Mouse (Mus musculus) macrophage (primary cell): Measurements from ENCODE around the gene Itgav. TPM values are rescaled to one million over a fixed set of nuclear protein-coding genes. Genes with fewer than 3 reads are reported as not detected.

Experiments
- H3K27ac ChIP-seq: fragments of 350-480 bp; formaldehyde crosslinking; 2 replicates; pipeline ENCODE4 v1.9.0; 2021
- H3K36me3 ChIP-seq: fragments of 350-480 bp; formaldehyde crosslinking; 2 replicates; pipeline ENCODE4 v1.9.0; 2021; ENCODE audit errors: inconsistent target
- H3K4me3 ChIP-seq: fragments of 350-480 bp; formaldehyde crosslinking; 2 replicates; pipeline ENCODE4 v1.9.0; 2021; ENCODE audit errors: inconsistent target
- H3K79me2 ChIP-seq: fragments of 350-480 bp; formaldehyde crosslinking; 2 replicates; pipeline ENCODE4 v1.9.0; 2021; ENCODE audit errors: inconsistent target
- WGBS: methylation state at CpG from one replicate; pipeline ENCODE4 v1.1.7; 2026; ENCODE audit warnings: inconsistent platforms; ENCODE audit not compliant: missing documents; 5-methylcytosine and 5-hydroxymethylcytosine counted together
- polyA plus RNA-seq: library from polyadenylated mRNA; stranded (reverse); fragments of 250-400 nt; gene quantifications from 3 replicates; pipeline ENCODE4 v1.2.4, GENCODE M21; 2018; ENCODE audit warnings: inconsistent platforms

The Itgav gene
- polyA plus RNA-seq, 1 experiment from 2014 or later = 20.8 TPM

GRCm38 (mm10) chr2:83745257-83745656 is 21.1 kb downstream of the Itgav start:
- Histone ChIP-seq H3K4me3 (no peak overlapping the region), H3K79me2 (peaks cover 89% of the 10 kb centered on the region), H3K27ac (no peak overlapping the region), H3K36me3 (peaks cover 31% of the 10 kb centered on the region)
- WGBS = 89% methylated on average over 6 of the region's 6 CpGs

DNA sequence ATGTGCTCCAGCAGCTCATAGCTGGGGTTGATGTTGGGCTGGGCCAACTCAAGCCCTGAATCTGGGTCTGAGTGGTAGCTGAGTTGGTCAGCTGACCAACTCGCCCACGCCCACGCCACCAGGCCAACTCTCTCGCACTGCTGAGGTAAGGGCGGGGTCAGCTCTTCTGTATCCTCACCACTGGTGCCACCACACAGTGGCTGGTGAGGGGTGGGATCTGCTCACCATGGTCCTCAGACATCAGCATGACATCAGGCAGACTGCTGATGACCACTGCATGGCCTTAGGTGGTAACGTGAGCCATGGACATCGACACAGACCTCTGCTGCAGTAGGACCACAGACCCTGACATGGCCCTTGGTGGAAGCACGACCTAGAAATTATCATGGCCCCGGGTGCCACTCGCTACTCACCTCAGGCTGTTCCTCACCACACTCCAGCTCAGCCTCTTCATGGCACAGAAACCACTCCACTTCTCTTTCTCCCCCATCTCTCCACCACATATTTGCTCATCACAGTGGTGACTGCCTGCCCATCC is 24.5 kb downstream of the Itgav start:
- H3K27ac ChIP-seq = no peak overlapping the region
- H3K4me3 ChIP-seq = no peak overlapping the region
- peaks cover 31% of the 10 kb centered on the region for H3K36me3 ChIP-seq
- peaks cover 84% of the 10 kb centered on the region for H3K79me2 ChIP-seq
- 90% methylated on average over 10 of the region's 10 CpGs for WGBS

GRCm38 (mm10) chr2:83753008-83753407 is 28.8 kb downstream of the Itgav start:
- Histone ChIP-seq H3K27ac (no peak overlapping the region), H3K36me3 (peaks cover 41% of the 10 kb centered on the region), H3K79me2 (peaks cover 57% of the 10 kb centered on the region), H3K4me3 (no peak overlapping the region)
- WGBS = 91% methylated on average over 5 of the region's 5 CpGs

DNA sequence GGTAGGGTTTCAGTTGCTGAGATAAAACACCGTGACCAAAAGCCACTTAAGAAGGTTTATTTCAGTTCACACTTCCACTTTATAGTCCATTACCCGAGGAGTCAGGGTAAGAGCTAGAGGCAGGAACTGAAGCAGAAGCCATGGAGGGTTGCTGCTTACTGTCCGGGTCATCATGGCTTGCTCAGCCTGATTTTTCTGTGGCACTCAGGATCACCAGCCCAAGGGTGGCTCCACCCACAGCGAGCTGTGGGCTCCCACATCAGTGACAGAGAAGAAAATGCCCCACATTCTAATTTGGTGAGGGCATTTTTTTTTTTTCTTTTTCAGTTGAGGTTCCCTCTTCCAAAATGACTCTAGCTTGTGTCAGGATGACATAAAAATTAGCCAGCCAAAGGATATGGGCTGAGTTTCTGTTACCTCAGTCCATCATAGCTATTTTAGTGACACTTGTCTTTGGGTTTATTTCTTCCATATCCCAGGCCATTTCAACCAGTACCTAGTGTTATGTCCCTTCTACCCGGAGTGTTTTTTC is 30.2 kb downstream of the Itgav start:
- no peak overlapping the region for H3K27ac ChIP-seq
- no peak overlapping the region for H3K4me3 ChIP-seq
- peaks cover 50% of the 10 kb centered on the region for H3K79me2 ChIP-seq
- 83% methylated on average over 5 of the region's 5 CpGs for WGBS
- H3K36me3 ChIP-seq = peaks cover 39% of the 10 kb centered on the region

GRCm38 (mm10) chr2:83758606-83759215 is 34.5 kb downstream of the Itgav start:
- peaks cover 44% of the 10 kb centered on the region for H3K79me2 ChIP-seq
- WGBS = 91% methylated on average over 7 of the region's 7 CpGs
- no peak overlapping the region for H3K4me3 ChIP-seq
- no peak overlapping the region for H3K27ac ChIP-seq
- peaks cover 51% of the 10 kb centered on the region for H3K36me3 ChIP-seq

GRCm38 (mm10) chr2:83759216-83759648 is 35.0 kb downstream of the Itgav start:
- WGBS = 89% methylated on average over 11 of the region's 11 CpGs
- H3K36me3 ChIP-seq = peaks cover 51% of the 10 kb centered on the region

DNA sequence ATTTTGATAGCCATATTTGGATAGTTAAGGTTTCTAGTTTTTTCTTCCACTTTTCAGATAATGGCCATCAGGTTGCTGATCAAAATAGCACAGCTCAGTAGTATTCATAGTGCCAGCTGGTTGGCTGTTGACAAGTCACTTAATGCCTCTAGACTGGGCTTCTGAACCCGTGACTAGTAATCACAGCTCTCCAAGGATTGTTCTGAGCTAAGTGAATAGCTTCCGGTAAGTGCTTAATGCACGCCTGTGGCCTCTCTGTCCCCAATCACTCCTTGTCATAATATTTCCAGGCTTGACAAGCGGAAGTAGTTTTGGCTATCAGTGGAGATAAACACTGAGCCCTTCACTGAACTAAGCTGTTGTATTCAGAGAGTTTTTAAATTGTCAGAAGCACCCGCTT is 35.5 kb downstream of the Itgav start:
- WGBS = 98% methylated on average over 5 of the region's 5 CpGs
- H3K36me3 ChIP-seq = peaks cover 51% of the 10 kb centered on the region
- H3K27ac ChIP-seq = no peak overlapping the region
- peaks cover 44% of the 10 kb centered on the region for H3K79me2 ChIP-seq
- H3K4me3 ChIP-seq = no peak overlapping the region

More at GRCm38 (mm10) chr2:83759216-83759648, 35.0 kb downstream of the Itgav start:
- Histone ChIP-seq H3K27ac (no peak overlapping the region), H3K4me3 (no peak overlapping the region), H3K79me2 (peaks cover 44% of the 10 kb centered on the region)

GRCm38 (mm10) chr2:83760112-83760511 is 35.9 kb downstream of the Itgav start:
- H3K36me3 ChIP-seq = peaks cover 49% of the 10 kb centered on the region
- H3K4me3 ChIP-seq = no peak overlapping the region
- peaks cover 40% of the 10 kb centered on the region for H3K79me2 ChIP-seq
- 71% methylated on average over 1 of the region's 1 CpGs for WGBS
- H3K27ac ChIP-seq = no peak overlapping the region

- 100% methylated on average over 2 of the region's 2 CpGs for WGBS
- H3K36me3 ChIP-seq = peaks cover 49% of the 10 kb centered on the region; the same call in 1 of the 2 replicates
- no peak overlapping the region for H3K27ac ChIP-seq
- H3K79me2 ChIP-seq = peaks cover 40% of the 10 kb centered on the region
- H3K4me3 ChIP-seq = no peak overlapping the region
Observed at GRCm38 (mm10) chr2:83761506-83761905, 37.3 kb downstream of the Itgav start.

DNA sequence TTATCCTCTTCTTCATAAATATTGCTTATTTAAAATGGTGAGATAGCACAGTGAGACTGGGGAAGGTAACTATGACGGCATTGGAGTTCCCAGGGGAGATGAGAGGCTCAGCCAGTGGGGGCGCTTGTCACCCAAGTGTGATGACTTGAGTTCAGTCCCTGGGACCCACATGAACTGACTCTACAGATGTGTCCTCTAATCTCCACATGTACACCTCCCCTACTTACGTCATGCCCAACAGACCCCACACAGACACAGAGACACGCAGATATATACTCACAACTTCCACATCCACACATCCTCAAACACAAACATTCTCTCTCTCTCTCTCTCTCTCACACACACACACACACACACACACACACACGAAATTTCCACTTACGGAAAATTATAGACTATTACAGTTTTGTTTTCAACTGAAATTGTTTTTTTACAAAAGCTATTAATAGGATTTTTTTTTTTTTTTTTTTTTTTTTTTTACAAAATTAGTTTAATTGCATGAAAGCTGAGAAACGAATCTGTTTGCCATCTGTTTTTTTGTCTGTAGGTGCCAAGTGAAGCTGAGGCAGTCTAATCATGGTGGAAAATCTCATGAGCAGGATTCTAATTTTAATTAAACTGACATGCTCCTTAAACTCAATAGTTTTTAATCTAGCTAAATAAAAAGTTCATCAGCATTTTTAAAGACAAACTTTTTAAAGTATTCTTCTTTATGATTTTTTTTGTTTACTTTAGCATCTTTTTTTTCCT is 38.1 kb downstream of the Itgav start:
- H3K27ac ChIP-seq = no peak overlapping the region
- H3K4me3 ChIP-seq = no peak overlapping the region
- 93% methylated on average over 4 of the region's 7 CpGs for WGBS
- peaks cover 41% of the 10 kb centered on the region; the same call in 1 of the 2 replicates for H3K36me3 ChIP-seq
- peaks cover 37% of the 10 kb centered on the region for H3K79me2 ChIP-seq

DNA sequence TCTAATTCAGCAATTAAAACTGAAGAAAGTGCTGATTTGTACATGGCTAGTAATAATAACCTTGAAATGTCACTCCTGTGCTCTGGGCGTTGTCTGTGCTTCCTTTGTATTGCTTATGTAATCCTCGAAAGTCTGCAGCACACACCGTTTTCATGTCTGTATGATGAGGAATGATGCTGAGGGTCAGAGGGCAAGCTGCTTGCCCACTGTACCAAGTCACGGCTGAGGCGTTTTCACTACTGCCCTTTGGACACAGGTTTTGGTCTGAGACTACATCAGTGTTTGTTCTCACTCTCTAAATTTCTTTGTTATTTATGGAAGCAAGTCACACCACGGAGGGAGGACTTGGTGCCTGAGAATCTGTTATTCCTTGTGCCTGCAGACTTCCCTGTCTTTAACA is 41.9 kb downstream of the Itgav start:
- WGBS = 89% methylated on average over 6 of the region's 6 CpGs
- Histone ChIP-seq H3K4me3 (no peak overlapping the region), H3K36me3 (peaks cover 51% of the 10 kb centered on the region), H3K27ac (no peak overlapping the region), H3K79me2 (peaks cover 11% of the 10 kb centered on the region)

- Histone ChIP-seq H3K4me3 (no peak overlapping the region), H3K79me2 (peaks cover 2% of the 10 kb centered on the region; the same call in 1 of the 2 replicates), H3K27ac (no peak overlapping the region), H3K36me3 (peaks cover 56% of the 10 kb centered on the region)
- 10% methylated on average over 1 of the region's 1 CpGs for WGBS
Observed at GRCm38 (mm10) chr2:83766878-83767277, 42.7 kb downstream of the Itgav start.

DNA sequence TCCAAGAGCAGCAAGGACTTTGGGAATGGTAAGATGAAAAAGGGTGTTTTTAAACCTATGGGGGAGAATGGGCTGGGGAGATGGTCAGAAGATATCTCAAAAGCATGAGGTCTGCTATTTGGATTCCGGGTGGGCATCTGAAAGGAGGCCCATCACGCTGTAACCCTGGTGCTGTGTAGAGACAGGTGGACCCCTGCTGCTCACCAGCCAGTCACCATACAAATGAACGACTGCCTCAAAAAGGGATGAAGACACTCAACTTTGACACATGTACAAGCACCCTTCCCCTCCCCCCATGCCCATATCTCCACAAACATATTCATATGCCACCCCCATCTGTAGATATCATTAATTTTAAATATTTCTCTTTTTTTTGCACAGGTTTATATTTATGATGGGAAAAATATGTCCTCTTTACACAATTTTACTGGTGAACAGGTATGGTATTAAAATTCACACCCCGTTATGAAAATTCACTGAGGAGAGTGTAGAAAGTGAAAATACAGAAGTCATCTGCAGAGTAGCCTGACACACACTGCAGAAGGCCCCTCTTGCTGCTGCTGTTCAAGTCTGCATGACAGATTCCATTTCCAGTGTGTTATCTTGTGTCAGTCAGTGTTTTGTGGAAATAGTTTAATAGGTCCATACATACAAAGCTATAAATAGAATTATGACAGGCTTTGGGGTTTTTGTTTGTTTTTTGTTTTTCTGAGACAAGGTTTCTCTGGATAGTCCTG is 44.3 kb downstream of the Itgav start:
- H3K27ac ChIP-seq = no peak overlapping the region
- WGBS = 85% methylated on average over 4 of the region's 4 CpGs
- H3K79me2 ChIP-seq = no peaks in the 10 kb centered on the region
- H3K36me3 ChIP-seq = peaks cover 66% of the 10 kb centered on the region
- H3K4me3 ChIP-seq = no peak overlapping the region

GRCm38 (mm10) chr2:83771155-83771812 is 47.1 kb downstream of the Itgav start:
- Histone ChIP-seq H3K36me3 (peaks cover 73% of the 10 kb centered on the region), H3K4me3 (no peak overlapping the region), H3K79me2 (no peaks in the 10 kb centered on the region), H3K27ac (no peak overlapping the region)
- 66% methylated on average over 7 of the region's 7 CpGs for WGBS
